Mouse (Mus musculus): ENCODE results near the gene Tcaf2.

DNA sequence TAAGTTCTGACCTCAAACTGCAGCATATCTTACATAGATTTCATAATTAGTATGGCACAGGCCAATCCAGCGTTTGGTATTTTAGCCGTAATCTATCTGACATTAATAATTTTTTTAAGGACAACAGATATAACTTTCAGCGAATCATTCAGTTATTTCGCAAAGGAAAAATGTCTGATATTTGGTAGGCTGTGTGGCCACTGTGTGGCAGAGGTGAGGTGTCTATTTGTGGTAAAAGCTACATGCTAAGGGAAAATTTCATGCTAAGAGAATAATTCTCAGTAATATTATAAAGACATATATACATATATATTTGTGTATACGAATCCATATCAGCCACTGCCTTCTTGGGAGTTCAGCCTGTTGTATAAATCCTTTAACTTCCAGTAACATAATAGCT, 58.5 kb downstream of the Tcaf2 start:
- TF ChIP-seq CTCF (IDR thresholded peaks at IDR 0.05; ENCODE audit: low read depth, low read length): no peak
- TF ChIP-seq EP300 (IDR thresholded peaks at IDR 0.05; ENCODE audit: insufficient read depth, low read depth, low read length): no peak
